Mouse (Mus musculus): ENCODE data around the gene U2surp.
A peak's percentile ranks its signal among the peaks of the same experiment; 100 is the strongest.

Gene U2surp

GRCm38 (mm10) chr9:95511472-95512330 lies at the start of gene U2surp:
TSS of gene U2surp (minus strand) at chr9:95511996.
- peak; percentile 98 for DNase-seq

GRCm38 (mm10) chr9:95559936-95560735 lies 48.3 kb upstream of the U2surp start:
- peak; percentile 61 for DNase-seq

GRCm38 (mm10) chr9:95559059-95559935 lies 47.5 kb upstream of the U2surp start, which contains the start of gene Paqr9:
TSS of gene Paqr9 (plus strand) at chr9:95559657.
- peak; percentile 73 for DNase-seq

GRCm38 (mm10) chr9:95558726-95559058 lies 46.9 kb upstream of the U2surp start:
- no peak for DNase-seq

- DNase-seq: no peak
Observed at GRCm38 (mm10) chr9:95557722-95558121, 45.9 kb upstream of the U2surp start.

- no peak for DNase-seq
Observed at GRCm38 (mm10) chr9:95556067-95556512, 44.3 kb upstream of the U2surp start.

- no peak for DNase-seq
Observed at GRCm38 (mm10) chr9:95555233-95555740, 43.5 kb upstream of the U2surp start.

GRCm38 (mm10) chr9:95554231-95555221 lies 42.7 kb upstream of the U2surp start:
- DNase-seq: no peak

GRCm38 (mm10) chr9:95552175-95552705 lies 40.4 kb upstream of the U2surp start:
- peak; percentile 58 for DNase-seq

- no peak for DNase-seq
Observed at GRCm38 (mm10) chr9:95550856-95551774, 39.3 kb upstream of the U2surp start.

GRCm38 (mm10) chr9:95549626-95550411 lies 38.0 kb upstream of the U2surp start:
- DNase-seq: no peak

GRCm38 (mm10) chr9:95546679-95547078 lies 34.9 kb upstream of the U2surp start:
- DNase-seq: no peak

GRCm38 (mm10) chr9:95544598-95544997 lies 32.8 kb upstream of the U2surp start:
- DNase-seq: no peak

- no peak for DNase-seq
Observed at GRCm38 (mm10) chr9:95542475-95542874, 30.7 kb upstream of the U2surp start.

GRCm38 (mm10) chr9:95541650-95542432 lies 30.0 kb upstream of the U2surp start:
- DNase-seq: peak; percentile 47

- no peak for DNase-seq
Observed at GRCm38 (mm10) chr9:95541208-95541607, 29.4 kb upstream of the U2surp start.

- DNase-seq: peak; percentile 61
Observed at GRCm38 (mm10) chr9:95540487-95540886, 28.7 kb upstream of the U2surp start.

GRCm38 (mm10) chr9:95539176-95539800 lies 27.5 kb upstream of the U2surp start:
- no peak for DNase-seq
